Mouse (Mus musculus) left cerebral cortex, adult 11 months (tissue): ENCODE measurements around the gene Borcs7.
"Not testable (repeated sequence)": the region's sequence is repeated elsewhere in the genome, so short reads cannot be mapped to it uniquely, and the experiment has no call there.

ENCODE experiments used
- DNase-seq: peaks from one replicate; pipeline ENCODE4 v3.0.0; 2022; ENCODE audit warnings: low spot score

Borcs7 gene

GRCm38 (mm10) chr19:46715016-46715415, 25.3 kb downstream of the Borcs7 start:
- no peak for DNase-seq

GRCm38 (mm10) chr19:46718150-46718549, 28.4 kb downstream of the Borcs7 start:
- no peak for DNase-seq

DNA sequence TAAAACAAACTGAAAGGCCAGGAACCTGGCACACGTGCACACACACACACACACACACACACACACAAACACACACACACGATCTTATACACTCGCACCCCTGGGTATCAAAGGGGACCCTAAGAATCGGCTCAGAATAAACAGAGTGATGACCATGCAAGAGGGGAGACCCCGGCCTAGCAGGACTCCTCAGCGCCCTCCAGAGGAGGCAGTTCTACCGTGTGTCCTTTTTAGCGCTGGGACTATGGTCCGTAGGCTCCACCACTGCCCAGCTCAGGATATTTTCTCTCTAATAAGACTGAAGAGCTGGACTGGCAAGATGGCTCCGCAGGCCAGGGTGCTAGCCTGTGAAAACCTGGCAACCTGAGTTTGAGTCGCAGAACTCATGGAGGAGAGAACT, 34.7 kb downstream of the Borcs7 start:
- DNase-seq = no peak

DNA sequence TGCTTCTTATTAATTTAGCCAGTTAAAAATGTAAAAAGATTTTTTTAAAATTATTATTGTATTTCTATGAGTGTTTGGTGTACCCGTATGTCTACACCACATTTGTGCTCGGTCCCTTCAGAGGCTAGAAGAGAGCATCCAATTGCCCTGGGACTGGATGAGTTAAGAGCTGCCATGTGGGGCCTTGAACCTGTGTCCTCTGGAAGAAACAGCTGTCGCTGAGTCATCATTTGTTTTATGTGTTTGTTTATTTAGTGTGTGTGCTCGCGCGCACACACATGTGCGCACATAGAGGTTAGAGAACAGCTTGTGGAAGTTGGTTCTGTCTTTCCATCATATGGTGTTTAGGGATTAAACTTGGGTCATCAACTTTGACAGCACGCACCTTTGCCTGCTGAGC, 36.4 kb downstream of the Borcs7 start:
- DNase-seq = no peak

GRCm38 (mm10) chr19:46727140-46727736, 37.5 kb downstream of the Borcs7 start:
- no peak for DNase-seq

DNA sequence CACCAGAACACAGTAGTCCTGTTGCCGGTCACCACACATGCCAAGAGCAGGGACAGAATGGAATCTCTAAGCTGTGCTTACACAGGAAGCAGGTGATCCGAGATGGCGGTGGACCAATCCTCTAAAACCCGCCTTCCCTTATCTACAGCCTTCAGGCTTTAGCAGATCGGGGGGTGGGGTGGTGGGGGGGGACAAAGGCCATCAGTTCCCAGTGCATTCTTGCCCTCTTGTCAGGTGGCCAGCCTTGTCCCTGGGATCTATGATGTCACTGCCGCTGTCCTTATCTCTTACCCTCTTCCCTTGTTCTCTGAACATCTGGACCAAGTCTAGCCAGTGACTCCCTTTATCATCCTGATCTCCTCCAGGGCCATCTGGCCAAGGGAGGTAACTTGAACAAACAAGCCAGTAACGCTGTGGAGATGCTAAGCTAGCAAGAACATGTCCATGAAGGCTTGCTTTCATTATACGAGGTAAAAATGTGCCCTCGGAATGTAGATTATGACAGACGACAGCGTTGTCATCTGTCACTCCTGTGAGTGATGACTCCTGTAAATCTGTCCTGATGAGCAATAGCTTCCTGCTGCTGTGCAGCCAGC, 38.3 kb downstream of the Borcs7 start:
- DNase-seq = no peak

DNA sequence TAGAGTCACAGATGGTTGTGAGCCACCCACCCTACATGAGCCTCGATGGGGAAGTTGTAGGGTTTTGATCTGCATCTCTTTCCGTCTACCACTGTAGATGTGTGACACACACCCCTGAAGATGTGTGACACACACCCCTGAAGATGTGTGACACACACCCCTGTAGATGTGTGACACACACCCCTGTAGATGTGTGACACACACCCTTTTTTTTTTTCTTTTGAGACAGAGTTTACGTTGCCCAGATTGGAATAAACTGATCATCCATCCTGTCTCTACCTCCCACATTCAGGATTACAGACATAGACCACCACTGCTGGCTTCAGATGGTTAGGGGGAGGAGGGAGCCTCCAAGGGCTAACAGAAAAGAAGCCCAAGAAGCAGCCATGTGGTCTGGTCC, 39.2 kb downstream of the Borcs7 start:
- no peak for DNase-seq

DNA sequence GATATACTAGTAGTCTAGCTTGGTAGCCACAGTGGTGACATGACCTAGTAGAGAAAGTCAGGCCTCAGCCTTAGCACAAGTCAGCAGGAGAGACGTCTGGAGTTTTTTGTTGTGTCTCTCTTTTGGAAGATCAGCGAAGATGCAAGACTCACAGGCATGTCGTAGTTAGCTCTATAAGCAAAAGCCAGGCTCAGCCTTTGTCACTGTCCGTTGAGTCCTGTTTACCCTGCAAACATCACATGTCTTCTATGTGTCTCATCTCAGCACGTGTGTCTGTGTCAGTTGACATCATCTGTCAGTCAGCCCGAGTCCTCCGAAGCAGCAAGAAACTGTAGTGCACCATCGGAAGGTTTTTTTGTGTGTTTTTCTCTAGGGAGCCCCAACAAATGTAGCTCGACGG, 41.6 kb downstream of the Borcs7 start:
- no peak for DNase-seq

- DNase-seq = not testable (repeated sequence)
These were observed 43.0 kb downstream of the Borcs7 start for GRCm38 (mm10) chr19:46732673-46733072.

DNA sequence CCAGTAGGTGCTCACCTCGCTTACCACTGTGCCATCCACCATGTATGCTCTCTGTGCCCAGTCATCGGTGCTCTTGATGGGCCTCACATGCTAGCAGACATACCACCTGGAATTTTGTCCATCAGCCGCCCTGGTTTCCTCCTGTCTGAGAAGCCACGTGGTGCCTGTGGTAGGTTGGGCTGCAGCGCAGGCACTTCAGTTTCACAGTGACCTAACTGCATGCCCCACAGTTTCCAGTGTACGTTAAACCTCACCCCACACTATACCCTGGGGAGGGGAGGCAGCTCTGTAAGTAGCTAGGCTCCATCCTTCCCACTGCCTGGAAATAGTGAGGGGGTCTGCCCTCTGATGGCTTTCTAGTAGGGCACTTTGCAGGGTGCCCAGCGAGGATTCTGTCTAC, 43.9 kb downstream of the Borcs7 start:
- DNase-seq = no peak

DNA sequence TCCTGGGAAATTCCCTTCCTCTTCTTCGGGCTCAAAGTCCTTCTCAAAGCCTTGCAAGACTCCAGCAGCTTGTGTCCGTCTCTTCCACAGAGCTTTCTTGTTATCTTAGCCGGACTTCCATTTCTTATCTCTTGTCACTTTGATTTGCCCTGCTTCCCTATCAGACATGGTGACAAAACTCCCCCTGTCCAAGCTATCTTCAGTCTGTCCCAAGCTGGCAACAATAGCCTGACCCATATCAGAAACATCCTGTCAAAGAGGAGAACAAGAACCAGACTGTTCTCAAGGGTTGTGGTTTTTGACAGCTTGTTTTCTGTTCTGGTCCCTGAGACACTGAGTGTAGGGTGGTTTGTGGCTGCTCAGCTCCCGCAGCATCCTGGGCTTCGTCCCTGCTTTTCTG, 45.5 kb downstream of the Borcs7 start:
- DNase-seq = no peak

DNA sequence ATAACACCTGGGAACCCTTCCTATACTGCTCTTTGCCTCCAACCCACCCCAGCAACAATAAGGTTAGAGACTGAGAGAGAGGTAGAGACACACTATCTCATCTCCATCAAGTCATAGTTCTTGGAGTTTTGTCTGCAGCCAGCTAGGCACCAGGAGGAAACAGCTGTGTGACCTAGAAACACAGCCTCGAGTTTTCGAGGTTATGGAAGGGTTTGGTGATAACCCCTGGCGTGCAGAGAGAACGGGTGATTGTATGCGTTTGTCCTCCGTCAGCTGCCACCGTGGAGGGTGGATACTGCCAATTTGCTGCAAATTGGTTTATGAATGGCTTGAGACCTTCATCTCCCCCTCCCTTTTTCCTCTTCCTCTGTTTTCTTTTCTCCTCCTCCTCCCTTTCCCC, 47.4 kb downstream of the Borcs7 start:
- no peak for DNase-seq

DNA sequence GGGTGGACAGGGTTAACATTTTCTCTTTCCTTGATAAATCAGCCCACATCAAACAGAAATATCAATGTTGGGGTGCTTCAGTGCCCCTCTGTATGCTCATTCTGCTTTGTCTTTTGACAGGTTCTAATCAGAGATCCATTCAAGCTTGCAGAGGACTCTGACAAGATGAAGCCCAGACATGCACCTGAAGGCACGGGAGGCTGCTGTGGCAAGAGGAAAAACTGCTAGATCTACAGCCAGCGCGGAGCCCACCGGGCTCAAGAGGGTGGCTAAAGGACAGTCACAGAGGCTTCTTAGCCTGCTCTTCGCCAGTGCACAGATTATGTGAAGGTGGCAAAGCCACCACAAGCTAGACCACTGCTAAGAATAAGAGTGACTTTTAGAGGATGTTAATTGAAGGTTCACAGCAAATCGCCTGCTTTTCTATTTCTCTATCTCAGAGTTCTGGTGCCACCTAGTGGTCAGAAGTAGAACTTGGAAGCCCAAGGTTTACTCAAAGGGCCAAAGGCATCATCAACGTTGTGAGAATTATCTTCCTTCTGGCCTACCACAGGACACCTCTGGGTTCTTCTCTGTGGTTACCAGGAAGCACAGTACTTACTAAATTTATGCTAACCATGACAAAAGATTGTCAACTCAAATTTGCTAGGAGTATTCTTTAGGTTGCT, 50.8 kb downstream of the Borcs7 start:
- peak; percentile 68 for DNase-seq

DNA sequence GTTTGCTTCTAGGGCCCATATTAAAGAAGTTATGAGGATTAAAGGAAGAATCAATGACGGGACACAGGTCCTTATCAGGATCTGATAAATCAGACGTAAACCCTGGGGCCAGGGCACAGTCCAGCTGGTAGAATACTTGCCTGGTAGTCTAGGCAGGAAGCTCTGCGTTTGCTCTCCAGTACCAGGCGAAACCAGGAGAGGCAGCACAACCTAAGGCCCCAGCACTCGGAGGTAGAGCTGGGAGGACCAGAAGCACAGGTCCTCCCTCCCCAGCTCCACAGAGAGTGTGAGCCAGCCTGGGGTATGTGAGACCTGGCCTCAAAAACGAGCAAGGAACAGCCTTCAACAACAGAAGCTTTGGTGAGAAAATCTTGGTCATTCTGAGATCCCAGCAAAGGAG, 51.9 kb downstream of the Borcs7 start:
- no peak for DNase-seq

DNA sequence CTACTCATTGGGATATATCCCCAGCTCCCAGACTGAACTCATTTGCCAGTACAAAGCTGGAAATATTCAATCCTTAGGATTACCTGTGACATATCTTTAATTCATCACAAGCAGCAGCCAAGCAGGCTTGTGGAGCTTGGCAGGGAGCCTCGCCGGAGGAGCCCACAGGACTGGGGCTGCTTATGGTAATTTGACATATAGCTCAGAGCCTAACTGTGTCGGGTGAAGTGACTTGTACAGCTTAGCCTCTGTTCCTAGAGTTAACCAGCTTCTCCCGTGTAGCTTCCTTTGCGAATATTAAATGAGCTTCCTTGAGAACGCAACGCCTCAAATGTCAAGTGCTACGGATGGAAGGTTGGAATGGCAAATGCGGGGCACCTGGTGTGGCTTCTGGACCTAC, 55.0 kb downstream of the Borcs7 start:
- no peak for DNase-seq

- DNase-seq = no peak
These were observed 58.1 kb downstream of the Borcs7 start for GRCm38 (mm10) chr19:46747799-46748198.

DNA sequence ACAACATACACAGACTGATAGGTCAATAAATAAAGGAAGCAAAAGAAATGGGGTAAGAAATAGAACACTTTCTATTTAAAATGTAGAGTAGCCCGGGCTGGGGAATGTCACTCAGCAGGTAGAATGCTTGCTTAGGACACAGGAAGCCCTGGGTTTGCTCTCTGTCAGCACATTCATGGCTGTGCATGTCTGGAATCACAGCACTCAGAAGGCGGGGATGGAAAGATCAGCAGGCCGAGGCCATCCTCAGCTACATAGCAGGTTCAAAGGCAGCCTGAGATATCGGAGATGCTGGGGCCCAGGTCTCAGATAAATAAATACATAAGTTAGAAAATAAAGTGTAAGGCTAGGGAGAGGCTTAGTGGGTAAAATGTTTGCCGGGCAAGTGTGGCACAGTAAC, 62.5 kb downstream of the Borcs7 start:
- no peak for DNase-seq
